Mouse (Mus musculus) liver, adult 2 months (tissue): ENCODE results near the gene Tekt3.

Experiments used
- CTCF ChIP-seq: fragments of 200-500 bp; IDR thresholded peaks from 2 replicates; pipeline ENCODE4 v1.5.1; 2011; ENCODE audit warnings: low read depth, low read length, control low read depth
- POLR2A ChIP-seq: fragments of 200-500 bp; IDR thresholded peaks from 2 replicates; pipeline ENCODE4 v1.6.1; 2011; ENCODE audit warnings: low read length, control low read depth; ENCODE audit not compliant: insufficient read depth; ENCODE audit errors: extremely low read depth

DNA sequence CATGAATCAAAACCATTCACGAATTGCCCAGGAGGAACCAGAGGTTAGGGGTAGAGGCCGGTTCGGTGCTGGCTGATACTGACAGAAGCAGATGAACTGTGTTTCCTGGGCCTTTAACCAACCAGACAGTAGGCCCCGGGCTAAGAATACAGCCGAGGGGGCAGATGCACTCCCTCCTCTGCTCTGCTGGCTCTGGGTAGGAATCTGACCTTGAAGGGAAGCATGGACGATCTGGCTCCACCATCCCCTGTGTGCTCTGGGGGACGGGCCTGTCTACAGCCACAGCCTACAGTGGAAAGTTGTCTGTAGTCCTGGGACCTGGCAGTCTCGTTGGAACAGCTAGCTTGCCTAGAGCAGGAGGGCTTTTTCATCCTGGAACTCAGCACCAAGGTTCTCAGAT, 82.0 kb downstream of the Tekt3 start:
- TF ChIP-seq CTCF (no peak), POLR2A (no peak)
